Mouse (Mus musculus) hindbrain, embryonic 10.5 days (tissue): ENCODE results near the gene Gm8720. TPM values are rescaled to one million over a fixed set of nuclear protein-coding genes. Genes with fewer than 3 reads are reported as not detected.
"Not testable (repeated sequence)": the region's sequence is repeated elsewhere in the genome, so short reads cannot be mapped to it uniquely, and the experiment has no call there.

Experiments used
- DNase-seq: peaks from one replicate; pipeline ENCODE4 v3.0.0-alpha.2; 2017; ENCODE audit warnings: low spot score
- H3K27ac ChIP-seq: fragments of 300-500 bp; sonication (generic); 2 replicates; pipeline ENCODE4 v1.5.1; 2016; ENCODE audit warnings: mild to moderate bottlenecking, moderate library complexity
- H3K27me3 ChIP-seq: fragments of 300-500 bp; sonication (generic); 2 replicates; pipeline ENCODE4 v1.6.1; 2016; ENCODE audit warnings: mild to moderate bottlenecking; ENCODE audit not compliant: poor library complexity, insufficient read depth, severe bottlenecking
- H3K36me3 ChIP-seq: fragments of 300-500 bp; sonication (generic); 2 replicates; pipeline ENCODE4 v1.6.1; 2016; ENCODE audit warnings: mild to moderate bottlenecking, moderate library complexity
- H3K4me1 ChIP-seq: fragments of 300-500 bp; sonication (generic); replicated peaks from 2 replicates; pipeline ENCODE4 v1.6.1; 2016; ENCODE audit warnings: mild to moderate bottlenecking
- H3K4me3 ChIP-seq: fragments of 300-500 bp; sonication (generic); 2 replicates; pipeline ENCODE4 v1.5.1; 2016; ENCODE audit warnings: mild to moderate bottlenecking, moderate library complexity
- H3K9me3 ChIP-seq: fragments of 300-500 bp; sonication (generic); 2 replicates; pipeline ENCODE4 v1.6.1; 2016; ENCODE audit warnings: mild to moderate bottlenecking, moderate library complexity
- WGBS: fragments of 180-500 bp; shearing (Covaris S2); methylation state at CpG from one replicate; pipeline ENCODE4 v1.1.7; 2016; 5-methylcytosine and 5-hydroxymethylcytosine counted together
- polyA plus RNA-seq: library from polyadenylated mRNA; unstranded; fragments of >200 nt; fragmentation: Nextera tagmentation; extraction: Ambion mirVana; gene quantifications from 2 replicates; pipeline ENCODE4 v1.2.1, GENCODE M21; 2016

Gene Gm8720
- not detected in 2 replicates for polyA plus RNA-seq

GRCm38 (mm10) chr7:23067356-23067755, at the start of gene Gm8720:
Gm8720 (minus strand) TSS chr7:23067456.
- H3K4me1 ChIP-seq, H3K27me3 ChIP-seq, H3K27ac ChIP-seq, H3K9me3 ChIP-seq, H3K4me3 ChIP-seq, DNase-seq, H3K36me3 ChIP-seq: not testable (repeated sequence)
- no CpG with 5 or more reads among the region's 1 CpGs for WGBS

- H3K27ac ChIP-seq, H3K27me3 ChIP-seq, H3K4me3 ChIP-seq, H3K9me3 ChIP-seq, H3K4me1 ChIP-seq, DNase-seq, H3K36me3 ChIP-seq: not testable (repeated sequence)
- WGBS: no CpG with 5 or more reads among the region's 1 CpGs
Measured at GRCm38 (mm10) chr7:23055240-23055639, 12.0 kb downstream of the Gm8720 start, which contains the start of gene Vmn1r163. Vmn1r163 (plus strand) TSS chr7:23055540.

- not testable (repeated sequence) for H3K4me1 ChIP-seq, H3K27me3 ChIP-seq, H3K4me3 ChIP-seq, H3K9me3 ChIP-seq, H3K27ac ChIP-seq, DNase-seq, H3K36me3 ChIP-seq
- no CpG with 5 or more reads among the region's 3 CpGs for WGBS
Measured at GRCm38 (mm10) chr7:23019823-23020222, 47.4 kb downstream of the Gm8720 start, which contains the start of gene Gm4216. Gm4216 (minus strand) TSS chr7:23019923.

Other genes starting within 250 kb of the Gm8720 start
- not detected in 2 replicates for gene Vmn1r159, start 223.9 kb downstream of the Gm8720 start, polyA plus RNA-seq
- gene Vmn1r160, start 196.2 kb downstream of the Gm8720 start, polyA plus RNA-seq: not detected in 2 replicates
- not detected in 2 replicates for gene Gm4214, start 82.8 kb downstream of the Gm8720 start, polyA plus RNA-seq
- gene Gm4216, start 47.5 kb downstream of the Gm8720 start, polyA plus RNA-seq: not detected in 2 replicates
- gene Vmn1r163, start 11.9 kb downstream of the Gm8720 start, polyA plus RNA-seq: not detected in 2 replicates
- gene Gm10662, start 77.0 kb upstream of the Gm8720 start, polyA plus RNA-seq: not detected in 2 replicates
- not detected in 2 replicates for gene Vmn1r165, start 149.9 kb upstream of the Gm8720 start, polyA plus RNA-seq
- not detected in 2 replicates for gene Vmn1r166, start 184.2 kb upstream of the Gm8720 start, polyA plus RNA-seq
- gene Gm6902, start 211.4 kb upstream of the Gm8720 start, polyA plus RNA-seq: not detected in 2 replicates
- gene Nlrp4e, start 233.7 kb upstream of the Gm8720 start, polyA plus RNA-seq: not detected in 2 replicates